8 mouse cellular contexts compared by ENCODE assay signal in genomic region chr7:16783224-16783688, GRCm38 (mm10). TPM values are rescaled to one million over a fixed set of nuclear protein-coding genes. Genes with fewer than 3 reads are reported as not detected.
DNase-seq lines count a peak whose midpoint lies in the region; ATAC-seq lines count a peak whose summit lies in the region.

No protein-coding gene starts in this region.

- no peaks in the 10 kb centered on the region for H3K36me3 ChIP-seq in forebrain, embryonic 11.5 days (ENCODE audit: control insufficient read depth, insufficient read depth, low read length)
- H3K36me3 ChIP-seq in intestine, embryonic 15.5 days = 0 out of 2 replicates have a peak, but pooled peaks cover 3% of the 10 kb centered on the region

- no peaks in the 10 kb centered on the region for H3K27me3 ChIP-seq in forebrain, embryonic 11.5 days (ENCODE audit: control insufficient read depth, insufficient read depth, low read length)
- no peaks in the 10 kb centered on the region for H3K27me3 ChIP-seq in intestine, embryonic 15.5 days (replicated peaks)

- WGBS in forebrain, embryonic 11.5 days = 15% methylated on average over 10 of the region's 10 CpGs
- WGBS in intestine, embryonic 15.5 days = 28% methylated on average over 10 of the region's 10 CpGs

- no peak overlapping the region for H3K27ac ChIP-seq in forebrain, embryonic 11.5 days (ENCODE audit: low read depth, low read length)
- no peak overlapping the region for H3K27ac ChIP-seq in intestine, embryonic 15.5 days

- H3K4me2 ChIP-seq in forebrain, embryonic 11.5 days (ENCODE audit: low read depth, low read length, severe bottlenecking) = peak overlapping the region; percentile 99
- H3K4me2 ChIP-seq in intestine, embryonic 15.5 days (replicated peaks) = peak overlapping the region; percentile 99

- H3K9me3 ChIP-seq in forebrain, embryonic 11.5 days (ENCODE audit: control insufficient read depth, low read length) = no peaks in the 10 kb centered on the region
- H3K9me3 ChIP-seq in intestine, embryonic 15.5 days = no peaks in the 10 kb centered on the region

- peak overlapping the region; percentile 71 for H3K4me3 ChIP-seq in forebrain, embryonic 11.5 days (ENCODE audit: low read depth, low read length)
- H3K4me3 ChIP-seq in intestine, embryonic 15.5 days (replicated peaks) = peak overlapping the region; percentile 78

- H3K9ac ChIP-seq in forebrain, embryonic 11.5 days (ENCODE audit: low read length) = peak overlapping the region; percentile 82
- peak overlapping the region; percentile 78 for H3K9ac ChIP-seq in intestine, embryonic 15.5 days

- H3K4me1 ChIP-seq in forebrain, embryonic 11.5 days (replicated peaks; ENCODE audit: control insufficient read depth, insufficient read depth, low read length) = peaks cover 17% of the 10 kb centered on the region
- peaks cover 26% of the 10 kb centered on the region for H3K4me1 ChIP-seq in intestine, embryonic 15.5 days (replicated peaks)

- peak; percentile 31 for DNase-seq in embryo, embryonic 10 days (ENCODE audit: low spot score)
- DNase-seq in embryo, embryonic 11 days = no peak
- DNase-seq in forebrain, embryonic 11.5 days (ENCODE audit: low spot score) = no peak
- peak; percentile 33 for DNase-seq in lung, postnatal 10 days
- peak; percentile 25 for DNase-seq in skeletal muscle tissue, adult 2 months (ENCODE audit: low read depth, low spot score)
- DNase-seq in adrenal gland, postnatal 36 days = no peak
- DNase-seq in left cerebral cortex, adult 8-10 months (ENCODE audit: low spot score in 2 of 2) = no peak

- no peak for ATAC-seq in forebrain, embryonic 11.5 days (replicated peaks; ENCODE audit: low FRiP score)
- ATAC-seq in intestine, embryonic 15.5 days = peak; percentile 26; the same call in 1 of the 2 replicates

RNA-seq across cellular contexts. Expression of gene Slc1a5, which starts 2.1 kb away (rescaled TPM):
- polyA plus RNA-seq in forebrain, embryonic 11.5 days (2014; fragmentation: Nextera tagmentation; extraction: Ambion mirVana) = 33.9 and 34.1 TPM in 2 replicates
- polyA plus RNA-seq in intestine, embryonic 15.5 days (2015; fragmentation: Nextera tagmentation; extraction: Ambion mirVana) = 61.8 and 64.0 TPM in 2 replicates
- total RNA-seq in adrenal gland, postnatal 36 days (2021) = 100 to 1,000 TPM; 118 to 152 TPM
- total RNA-seq in left cerebral cortex, adult 8-10 months (2022) = 1 to 10 TPM; 4.3 to 7.4 (median 7.0) TPM

RNA-seq across cellular contexts. Expression of gene Strn4, which starts 32.4 kb away (rescaled TPM):
- 137 and 166 TPM in 2 replicates for polyA plus RNA-seq in forebrain, embryonic 11.5 days (2014; fragmentation: Nextera tagmentation; extraction: Ambion mirVana)
- 77.3 and 85.5 TPM in 2 replicates for polyA plus RNA-seq in intestine, embryonic 15.5 days (2015; fragmentation: Nextera tagmentation; extraction: Ambion mirVana)
- total RNA-seq in adrenal gland, postnatal 36 days (2021) = 10 to 100 TPM; 66.5 to 67.5 TPM
- total RNA-seq in left cerebral cortex, adult 8-10 months (2022) = 100 to 1,000 TPM; 205 to 269 (median 250) TPM

RNA-seq across cellular contexts. Expression of gene Fkrp, which starts 33.3 kb away (rescaled TPM):
- 27.1 and 29.0 TPM in 2 replicates for polyA plus RNA-seq in forebrain, embryonic 11.5 days (2014; fragmentation: Nextera tagmentation; extraction: Ambion mirVana)
- polyA plus RNA-seq in intestine, embryonic 15.5 days (2015; fragmentation: Nextera tagmentation; extraction: Ambion mirVana) = 25.1 and 25.6 TPM in 2 replicates
- total RNA-seq in adrenal gland, postnatal 36 days (2021) = 10 to 100 TPM; 24.8 to 26.8 TPM
- 10 to 100 TPM; 49.6 to 68.2 (median 56.9) TPM for total RNA-seq in left cerebral cortex, adult 8-10 months (2022)

RNA-seq across cellular contexts. Expression of gene Ap2s1, which starts 45.0 kb away (rescaled TPM):
- polyA plus RNA-seq in forebrain, embryonic 11.5 days (2014; fragmentation: Nextera tagmentation; extraction: Ambion mirVana) = 270 and 272 TPM in 2 replicates
- polyA plus RNA-seq in intestine, embryonic 15.5 days (2015; fragmentation: Nextera tagmentation; extraction: Ambion mirVana) = 248 and 256 TPM in 2 replicates
- 100 to 1,000 TPM; 133 to 149 TPM for total RNA-seq in adrenal gland, postnatal 36 days (2021)
- 100 to 1,000 TPM; 244 to 255 (median 248) TPM for total RNA-seq in left cerebral cortex, adult 8-10 months (2022)

RNA-seq across cellular contexts. Expression of gene Prkd2, which starts 59.4 kb away (rescaled TPM):
- polyA plus RNA-seq in forebrain, embryonic 11.5 days (2014; fragmentation: Nextera tagmentation; extraction: Ambion mirVana) = 11.0 and 11.6 TPM in 2 replicates
- 9.7 and 12.5 TPM in 2 replicates for polyA plus RNA-seq in intestine, embryonic 15.5 days (2015; fragmentation: Nextera tagmentation; extraction: Ambion mirVana)
- 10 to 100 TPM; 16.9 to 17.2 TPM for total RNA-seq in adrenal gland, postnatal 36 days (2021)
- total RNA-seq in left cerebral cortex, adult 8-10 months (2022) = 1 to 10 TPM; 4.2 to 6.8 (median 5.5) TPM

Comparison
In these comparisons a context has a peak if more than half of its experiments do, and no peak if none do; other contexts are left out.
1. DNase-seq: peak in embryo, embryonic 10 days (single experiment), lung, postnatal 10 days (single experiment) and skeletal muscle tissue, adult 2 months (single experiment); none in embryo, embryonic 11 days (single experiment), forebrain, embryonic 11.5 days (single experiment), adrenal gland, postnatal 36 days (0 of 2) and left cerebral cortex, adult 8-10 months (0 of 2).
2. RNA of gene Slc1a5, which starts 2.1 kb away (total RNA-seq): 118 to 152 TPM in adrenal gland, postnatal 36 days; 4.3 to 7.4 TPM in left cerebral cortex, adult 8-10 months; every median in the first group is over 10 times any median in the second.